Mouse (Mus musculus) lung, embryonic 16.5 days (tissue): ENCODE measurements around the gene Clasp2. TPM values are rescaled to one million over a fixed set of nuclear protein-coding genes. Genes with fewer than 3 reads are reported as not detected.

ENCODE experiments used
- ATAC-seq: fragments of 200-750 bp; cut with Nextera tagmentation; 2 replicates; pipeline ENCODE4 v1.8.0; 2017; ENCODE audit warnings: low read depth, mild to moderate bottlenecking, moderate library complexity
- H3K27ac ChIP-seq: fragments of 300-500 bp; sonication (generic); 2 replicates; pipeline ENCODE4 v1.5.1; 2014; ENCODE audit warnings: mild to moderate bottlenecking, control low read depth, low read length
- H3K27me3 ChIP-seq: fragments of 300-500 bp; sonication (generic); 2 replicates; pipeline ENCODE4 v1.6.1; 2014; ENCODE audit warnings: low read depth, low read length, mixed read lengths; ENCODE audit not compliant: control insufficient read depth, insufficient read depth
- H3K36me3 ChIP-seq: fragments of 300-500 bp; sonication (generic); 2 replicates; pipeline ENCODE4 v1.6.1; 2014; ENCODE audit warnings: low read length; ENCODE audit not compliant: control insufficient read depth, insufficient read depth
- H3K4me1 ChIP-seq: fragments of 300-500 bp; sonication (generic); replicated peaks from 2 replicates; pipeline ENCODE4 v1.6.1; 2014; ENCODE audit warnings: low read length, mixed read lengths; ENCODE audit not compliant: control insufficient read depth, insufficient read depth
- H3K4me2 ChIP-seq: fragments of 300-500 bp; sonication (generic); 2 replicates; pipeline ENCODE4 v1.6.1; 2014; ENCODE audit warnings: low read depth, low read length, control low read depth
- H3K4me3 ChIP-seq: fragments of 300-500 bp; sonication (generic); 2 replicates; pipeline ENCODE4 v1.5.1; 2014; ENCODE audit warnings: mild to moderate bottlenecking, low read length, control low read depth
- H3K9ac ChIP-seq: fragments of 300-500 bp; sonication (generic); 2 replicates; pipeline ENCODE4 v1.6.1; 2014; ENCODE audit warnings: low read length, control low read depth
- H3K9me3 ChIP-seq: fragments of 300-500 bp; sonication (generic); 2 replicates; pipeline ENCODE4 v1.6.1; 2016; ENCODE audit warnings: low read length; ENCODE audit not compliant: control insufficient read depth
- WGBS: fragments of 180-500 bp; shearing (Covaris S2); extraction: QIAGEN DNeasy Blood & Tissue Kit; methylation state at CpG from one replicate; pipeline ENCODE4 v1.1.7; 2014; 5-methylcytosine and 5-hydroxymethylcytosine counted together
- polyA plus RNA-seq: library from polyadenylated mRNA; unstranded; fragments of >200 nt; fragmentation: Nextera tagmentation; extraction: Ambion mirVana; gene quantifications from 2 replicates; pipeline ENCODE4 v1.2.1, GENCODE M21; 2015

Clasp2 gene
- polyA plus RNA-seq = 23.0 and 24.4 TPM in 2 replicates

DNA sequence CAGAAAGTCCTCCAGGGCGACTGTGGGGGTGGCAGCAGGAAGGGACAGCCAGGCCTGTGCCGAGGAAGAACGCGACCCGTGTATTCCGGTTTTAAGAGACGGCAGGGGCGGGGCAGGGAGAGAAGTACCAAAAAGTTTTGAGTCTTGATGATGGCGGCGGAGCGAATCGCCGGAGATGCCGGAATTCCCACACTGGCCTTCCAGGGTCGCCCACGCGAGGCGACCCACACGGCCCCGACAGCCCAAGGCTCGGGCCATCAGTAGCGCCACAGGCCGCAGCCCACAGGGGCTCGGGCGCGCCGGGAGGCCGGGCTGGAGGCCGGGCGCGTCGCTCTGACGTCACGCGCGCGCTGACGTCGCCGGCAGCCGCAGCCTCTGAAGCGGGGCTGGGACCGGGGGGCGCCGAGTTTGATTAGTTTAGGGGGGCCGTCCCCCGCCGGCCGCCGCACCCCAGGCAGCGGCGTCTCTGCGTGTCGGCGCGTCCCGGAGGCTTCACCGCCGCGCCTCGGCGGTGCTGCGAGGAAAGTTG is at the start of gene Clasp2:
Clasp2 (plus strand) TSS at position 366 of the 529 bp plus-strand sequence.
- Histone ChIP-seq H3K9me3 (no peaks in the 10 kb centered on the region), H3K27me3 (no peaks in the 10 kb centered on the region), H3K4me3 (peak within 1 kb of the TSS; percentile 97), H3K36me3 (no peaks in the 10 kb centered on the region), H3K27ac (peak within 1 kb of the TSS; percentile 83), H3K9ac (peak within 1 kb of the TSS; percentile 88), H3K4me2 (peak within 1 kb of the TSS; percentile 98), H3K4me1 (peaks cover 10% of the 10 kb centered on the region)
- under 1% methylated on average over 53 of the region's 63 CpGs for WGBS
- peak; percentile 98 for ATAC-seq

GRCm38 (mm10) chr9:113701441-113702160 is 39.7 kb upstream of the Clasp2 start:
- Histone ChIP-seq H3K27ac (no peak overlapping the region), H3K27me3 (no peaks in the 10 kb centered on the region), H3K9me3 (no peaks in the 10 kb centered on the region), H3K36me3 (peaks cover 8% of the 10 kb centered on the region), H3K4me2 (no peak overlapping the region), H3K4me3 (no peak overlapping the region), H3K9ac (no peak overlapping the region), H3K4me1 (peaks cover 14% of the 10 kb centered on the region)
- no peak for ATAC-seq
- 57% methylated on average over 5 of the region's 5 CpGs for WGBS

DNA sequence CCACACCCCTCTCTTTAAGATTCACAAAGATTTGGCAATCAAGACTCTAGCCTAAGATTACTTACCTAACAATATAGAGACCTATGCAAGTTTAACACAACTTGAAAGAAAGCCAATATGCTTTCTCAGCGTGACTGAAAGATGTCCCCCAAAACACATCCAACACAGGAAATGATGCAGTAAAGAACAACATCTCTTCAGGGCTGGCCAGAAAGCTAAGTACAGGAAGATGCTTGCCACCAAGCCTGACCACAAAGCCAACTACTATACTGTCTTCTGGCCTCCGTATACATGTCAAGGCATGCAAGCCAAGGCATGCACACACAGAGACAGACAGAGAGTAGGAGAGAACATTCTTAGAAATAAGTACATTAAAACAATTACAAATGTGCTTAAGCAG is 35.2 kb upstream of the Clasp2 start:
- Histone ChIP-seq H3K36me3 (no peaks in the 10 kb centered on the region), H3K27ac (no peak overlapping the region), H3K27me3 (no peaks in the 10 kb centered on the region), H3K9ac (peak overlapping the region; percentile 97; the same call in 1 of the 2 replicates), H3K4me2 (peak overlapping the region; percentile 80), H3K9me3 (no peaks in the 10 kb centered on the region), H3K4me3 (peak overlapping the region; percentile 95), H3K4me1 (peaks cover 17% of the 10 kb centered on the region)
- WGBS = 69% methylated on average over 2 of the region's 2 CpGs
- ATAC-seq = no peak

GRCm38 (mm10) chr9:113706841-113707240 is 34.4 kb upstream of the Clasp2 start:
- Histone ChIP-seq H3K27me3 (no peaks in the 10 kb centered on the region), H3K9me3 (no peaks in the 10 kb centered on the region), H3K4me1 (peaks cover 16% of the 10 kb centered on the region), H3K36me3 (no peaks in the 10 kb centered on the region), H3K27ac (no peak overlapping the region), H3K9ac (peak overlapping the region; percentile 97), H3K4me3 (peak overlapping the region; percentile 95), H3K4me2 (peak overlapping the region; percentile 80)
- ATAC-seq = no peak
- WGBS = 27% methylated on average over 9 of the region's 9 CpGs

GRCm38 (mm10) chr9:113707481-113708360 is 33.6 kb upstream of the Clasp2 start, which contains the start of gene Pdcd6ip:
TSS of gene Pdcd6ip (minus strand) at chr9:113708259.
- H3K36me3 ChIP-seq = no peaks in the 10 kb centered on the region
- no peaks in the 10 kb centered on the region for H3K9me3 ChIP-seq
- peaks cover 16% of the 10 kb centered on the region for H3K4me1 ChIP-seq
- H3K27me3 ChIP-seq = no peaks in the 10 kb centered on the region
- peak; percentile 93 for ATAC-seq
- H3K9ac ChIP-seq = peak within 1 kb of the TSS; percentile 97
- 1% methylated on average over 66 of the region's 77 CpGs for WGBS
- H3K4me3 ChIP-seq = peak within 1 kb of the TSS; percentile 95
- peak within 1 kb of the TSS; percentile 92 for H3K27ac ChIP-seq
- H3K4me2 ChIP-seq = peak within 1 kb of the TSS; percentile 80

DNA sequence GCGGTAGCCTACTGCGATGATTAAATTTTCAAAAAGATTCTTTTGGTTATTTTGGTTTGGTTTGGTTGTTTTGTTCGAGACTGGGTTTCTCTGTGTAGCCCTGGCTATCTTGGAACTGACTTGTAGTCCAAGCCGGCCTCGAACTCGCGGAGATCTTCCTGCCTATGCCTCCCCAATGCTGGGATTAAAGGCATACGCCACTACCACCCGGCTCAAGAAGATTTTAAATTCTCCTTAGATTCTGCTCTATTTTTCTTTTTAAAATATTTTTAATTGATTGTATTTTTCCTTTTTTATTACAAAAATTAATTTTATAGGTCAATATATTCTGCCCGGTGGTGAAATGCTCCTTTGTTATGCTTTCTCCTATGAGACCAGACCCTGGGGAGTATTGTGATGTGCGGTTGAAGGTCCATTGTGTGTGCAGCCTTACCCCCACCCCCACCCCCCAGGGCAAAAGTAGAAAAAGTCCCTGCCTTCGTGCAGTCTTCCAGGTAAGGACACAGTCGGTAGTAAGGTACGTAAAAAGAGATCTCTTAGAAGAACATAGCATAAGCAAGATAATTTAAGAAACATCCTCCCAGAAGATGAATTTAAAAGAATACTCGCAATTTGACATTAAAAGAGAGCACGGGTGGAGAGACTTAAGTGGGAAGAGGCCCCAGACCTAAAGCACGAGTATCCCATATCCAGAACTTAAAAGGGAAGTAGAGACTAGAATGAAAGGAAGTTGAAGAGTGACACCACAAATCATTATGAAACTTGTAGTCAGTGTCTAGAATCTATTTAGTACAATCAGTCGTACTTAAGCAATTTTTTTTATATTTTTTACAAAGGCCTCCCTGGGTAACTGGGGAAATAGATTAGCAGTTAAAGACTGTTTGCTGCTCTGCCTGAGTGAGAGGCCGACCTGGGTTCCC is 32.7 kb upstream of the Clasp2 start:
- Histone ChIP-seq H3K4me2 (peak overlapping the region; percentile 80), H3K4me1 (peaks cover 16% of the 10 kb centered on the region), H3K27me3 (no peaks in the 10 kb centered on the region), H3K9me3 (no peaks in the 10 kb centered on the region), H3K27ac (peak overlapping the region; percentile 92; the same call in 1 of the 2 replicates), H3K4me3 (peak overlapping the region; percentile 95), H3K36me3 (no peaks in the 10 kb centered on the region), H3K9ac (peak overlapping the region; percentile 97)
- WGBS = 50% methylated on average over 19 of the region's 19 CpGs
- ATAC-seq = no peak

DNA sequence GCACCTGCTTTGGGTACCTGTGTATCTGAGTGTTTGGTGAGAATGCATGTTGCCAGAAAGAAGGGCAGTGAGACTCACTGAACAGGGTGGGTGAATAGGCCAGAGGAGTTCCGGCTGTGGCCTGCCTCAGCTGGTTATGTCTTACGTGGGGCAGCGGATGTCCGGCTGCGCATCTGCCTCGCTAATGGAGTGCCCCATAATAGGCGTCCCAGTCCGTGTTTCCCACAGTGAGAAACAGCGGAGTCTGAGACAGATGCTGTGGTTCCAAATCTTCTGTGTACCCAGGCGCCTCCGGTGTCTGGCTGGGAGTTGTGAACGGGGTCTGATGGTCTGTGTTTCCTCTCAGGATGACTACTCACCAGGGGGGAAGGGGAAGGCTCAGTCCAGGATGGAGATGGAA is 30.4 kb upstream of the Clasp2 start:
- Histone ChIP-seq H3K4me2 (no peak overlapping the region), H3K27ac (no peak overlapping the region), H3K36me3 (no peaks in the 10 kb centered on the region), H3K4me1 (peaks cover 12% of the 10 kb centered on the region), H3K27me3 (no peaks in the 10 kb centered on the region), H3K9me3 (no peaks in the 10 kb centered on the region), H3K4me3 (no peak overlapping the region), H3K9ac (no peak overlapping the region)
- WGBS = 72% methylated on average over 12 of the region's 12 CpGs
- no peak for ATAC-seq

DNA sequence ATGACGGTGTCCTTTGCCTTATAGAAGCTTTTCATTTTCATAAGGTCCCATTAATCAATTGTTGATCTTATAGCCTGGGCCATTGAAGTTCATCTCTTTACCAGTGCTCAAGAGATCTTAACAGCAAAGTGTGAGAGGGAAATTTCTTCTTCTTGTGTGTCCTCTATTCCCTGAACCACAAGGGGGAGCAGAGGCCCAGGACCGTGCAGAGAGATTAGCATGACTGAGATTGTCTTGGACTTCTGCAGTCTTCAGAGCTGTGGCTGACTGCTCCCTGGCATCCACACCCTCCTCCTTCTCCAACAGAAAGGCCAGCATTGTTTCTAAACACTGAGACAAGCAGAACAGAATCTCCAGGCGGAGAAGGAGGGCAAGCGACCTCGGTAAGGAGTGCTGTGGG is 22.2 kb upstream of the Clasp2 start:
- no peaks in the 10 kb centered on the region for H3K27me3 ChIP-seq
- no peaks in the 10 kb centered on the region for H3K36me3 ChIP-seq
- no peak overlapping the region for H3K4me2 ChIP-seq
- H3K4me3 ChIP-seq = no peak overlapping the region
- peak; percentile 54; the same call in 1 of the 2 replicates for ATAC-seq
- H3K9me3 ChIP-seq = no peaks in the 10 kb centered on the region
- WGBS = 48% methylated on average over 5 of the region's 5 CpGs
- H3K9ac ChIP-seq = no peak overlapping the region
- no peak overlapping the region for H3K27ac ChIP-seq
- H3K4me1 ChIP-seq = no peaks in the 10 kb centered on the region
